Mouse (Mus musculus) thymus, adult 2 months (tissue): ENCODE results near the gene Ndufa4l2. TPM values are rescaled to one million over a fixed set of nuclear protein-coding genes. Genes with fewer than 3 reads are reported as not detected.

ENCODE experiments used
- DNase-seq: peaks from one replicate; pipeline ENCODE4 v3.0.0; 2021
- H3K27ac ChIP-seq: fragments of 200-500 bp; 2 replicates; pipeline ENCODE4 v1.5.1; 2012; ENCODE audit warnings: low read length, control low read depth; ENCODE audit not compliant: control insufficient read depth, insufficient read depth
- H3K27me3 ChIP-seq: fragments of 200-500 bp; 2 replicates; pipeline ENCODE4 v1.6.1; 2012; ENCODE audit warnings: mild to moderate bottlenecking, low read length, moderate library complexity, mixed read lengths; ENCODE audit not compliant: control insufficient read depth, insufficient read depth
- H3K36me3 ChIP-seq: fragments of 200-500 bp; 2 replicates; pipeline ENCODE4 v1.6.1; 2012; ENCODE audit warnings: mild to moderate bottlenecking, low read length, moderate library complexity; ENCODE audit not compliant: control insufficient read depth, insufficient read depth
- H3K4me1 ChIP-seq: fragments of 200-500 bp; replicated peaks from 2 replicates; pipeline ENCODE4 v1.6.1; 2012; ENCODE audit warnings: low read length; ENCODE audit not compliant: control insufficient read depth, insufficient read depth
- H3K4me3 ChIP-seq: fragments of 200-500 bp; 2 replicates; pipeline ENCODE4 v1.5.1; 2012; ENCODE audit warnings: mild to moderate bottlenecking, low read length, control low read depth, moderate library complexity; ENCODE audit not compliant: control insufficient read depth, insufficient read depth
- CTCF ChIP-seq: fragments of 200-500 bp; IDR thresholded peaks from 2 replicates; pipeline ENCODE4 v1.5.1; 2012; ENCODE audit warnings: mild to moderate bottlenecking, control low read depth, low read length, moderate library complexity, borderline replicate concordance; ENCODE audit not compliant: control insufficient read depth, poor library complexity, insufficient read depth; ENCODE audit errors: extremely low read depth
- POLR2A ChIP-seq: fragments of 200-500 bp; IDR thresholded peaks from 2 replicates; pipeline ENCODE4 v1.6.1; 2012; ENCODE audit warnings: mild to moderate bottlenecking, low read length, control low read depth, moderate library complexity; ENCODE audit not compliant: control insufficient read depth, poor library complexity, insufficient read depth; ENCODE audit errors: extremely low read depth
- WGBS: fragments of 180-500 bp; shearing (Covaris S2); methylation state at CpG from one replicate; pipeline ENCODE4 v1.1.7; 2018; 5-methylcytosine and 5-hydroxymethylcytosine counted together
- polyA plus RNA-seq: library from polyadenylated mRNA; depleted of rRNA; stranded (reverse); fragments of >200 nt; gene quantifications from 2 replicates; pipeline ENCODE4 v1.2.3, GENCODE M21; 2012

The Ndufa4l2 gene
- polyA plus RNA-seq, 1 experiment = 13.5 TPM

- H3K27me3 ChIP-seq = no peaks in the 10 kb centered on the region
- no peak overlapping the region for H3K27ac ChIP-seq
- no peak overlapping the region for H3K4me3 ChIP-seq
- DNase-seq = peak; percentile 38
- WGBS = 93% methylated on average over 4 of the region's 4 CpGs
- H3K4me1 ChIP-seq = no peaks in the 10 kb centered on the region
- peaks cover 25% of the 10 kb centered on the region for H3K36me3 ChIP-seq
- TF ChIP-seq CTCF (no peak), POLR2A (no peak)
These were observed 35.6 kb upstream of the Ndufa4l2 start for GRCm38 (mm10) chr10:127479131-127479530.

- 0 out of 2 replicates have a peak, but pooled peaks cover 3% of the 10 kb centered on the region for H3K4me1 ChIP-seq
- 50% methylated on average over 19 of the region's 19 CpGs for WGBS
- DNase-seq = no peak
- TF ChIP-seq POLR2A (no peak), CTCF (no peak)
- H3K4me3 ChIP-seq = no peak overlapping the region
- peaks cover 32% of the 10 kb centered on the region for H3K36me3 ChIP-seq
- no peaks in the 10 kb centered on the region for H3K27me3 ChIP-seq
- H3K27ac ChIP-seq = peak overlapping the region; percentile 35; the same call in 1 of the 2 replicates
These were observed 33.6 kb upstream of the Ndufa4l2 start for GRCm38 (mm10) chr10:127480833-127481813.

GRCm38 (mm10) chr10:127485235-127485634 is 29.5 kb upstream of the Ndufa4l2 start:
- Histone ChIP-seq H3K27ac (no peak overlapping the region), H3K27me3 (no peaks in the 10 kb centered on the region), H3K36me3 (peaks cover 32% of the 10 kb centered on the region), H3K4me3 (no peak overlapping the region), H3K4me1 (0 out of 2 replicates have a peak, but pooled peaks cover 3% of the 10 kb centered on the region)
- no peak for DNase-seq
- 67% methylated on average over 10 of the region's 10 CpGs for WGBS
- no peak for TF ChIP-seq CTCF
- no peak for TF ChIP-seq POLR2A

- H3K27me3 ChIP-seq = no peaks in the 10 kb centered on the region
- WGBS = 94% methylated on average over 7 of the region's 7 CpGs
These were observed 25.9 kb upstream of the Ndufa4l2 start for GRCm38 (mm10) chr10:127488856-127489255.

GRCm38 (mm10) chr10:127490160-127491127 is 24.3 kb upstream of the Ndufa4l2 start:
- H3K4me3 ChIP-seq = no peak overlapping the region
- DNase-seq = no peak
- no peaks in the 10 kb centered on the region for H3K4me1 ChIP-seq
- no peaks in the 10 kb centered on the region for H3K27me3 ChIP-seq
- peaks cover 38% of the 10 kb centered on the region for H3K36me3 ChIP-seq
- no peak for TF ChIP-seq CTCF
- no peak for TF ChIP-seq POLR2A
- H3K27ac ChIP-seq = no peak overlapping the region
- WGBS = 95% methylated on average over 18 of the region's 18 CpGs

More at GRCm38 (mm10) chr10:127488856-127489255, 25.9 kb upstream of the Ndufa4l2 start:
- Histone ChIP-seq H3K36me3 (peaks cover 45% of the 10 kb centered on the region), H3K27ac (no peak overlapping the region), H3K4me3 (no peak overlapping the region), H3K4me1 (0 out of 2 replicates have a peak, but pooled peaks cover 3% of the 10 kb centered on the region)
- no peak for TF ChIP-seq CTCF
- TF ChIP-seq POLR2A = no peak
- no peak for DNase-seq

- TF ChIP-seq POLR2A (no peak), CTCF (no peak)
- no peak overlapping the region for H3K27ac ChIP-seq
- peaks cover 40% of the 10 kb centered on the region for H3K36me3 ChIP-seq
- no peaks in the 10 kb centered on the region for H3K27me3 ChIP-seq
- no peak overlapping the region for H3K4me3 ChIP-seq
- 95% methylated on average over 8 of the region's 8 CpGs for WGBS
- no peak for DNase-seq
- H3K4me1 ChIP-seq = no peaks in the 10 kb centered on the region
These were observed 23.6 kb upstream of the Ndufa4l2 start for GRCm38 (mm10) chr10:127491128-127491512.
